Mouse (Mus musculus): ENCODE results near the gene Opalin.
A peak's percentile ranks its signal among the peaks of the same experiment; 100 is the strongest.

The Opalin gene

GRCm38 (mm10) chr19:41076906-41077305 lies at the start of gene Opalin:
Gene Opalin (minus strand): TSS chr19:41077113.
- no peak for DNase-seq (ENCODE audit: low spot score)

DNA sequence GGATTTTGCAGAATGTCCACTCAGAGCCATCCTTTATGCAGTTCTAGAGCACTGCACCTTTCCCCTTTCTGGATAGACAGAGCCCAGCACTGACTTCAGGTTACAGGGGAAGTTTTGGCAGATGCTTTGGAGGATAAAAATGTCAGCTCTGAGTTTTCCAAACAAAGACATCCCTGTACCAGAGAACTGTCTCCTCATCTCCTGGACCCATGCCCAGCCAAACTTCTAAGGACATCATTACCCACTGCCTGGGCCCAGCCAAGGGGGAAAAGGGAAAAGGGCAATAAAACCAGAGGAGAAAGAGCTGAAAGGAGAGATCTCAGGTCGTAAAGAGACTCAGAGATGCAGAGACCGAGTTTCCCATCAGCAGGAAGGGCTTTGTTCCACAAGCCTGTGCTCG lies 46.1 kb upstream of the Opalin start:
- DNase-seq (ENCODE audit: low spot score), result no peak

DNA sequence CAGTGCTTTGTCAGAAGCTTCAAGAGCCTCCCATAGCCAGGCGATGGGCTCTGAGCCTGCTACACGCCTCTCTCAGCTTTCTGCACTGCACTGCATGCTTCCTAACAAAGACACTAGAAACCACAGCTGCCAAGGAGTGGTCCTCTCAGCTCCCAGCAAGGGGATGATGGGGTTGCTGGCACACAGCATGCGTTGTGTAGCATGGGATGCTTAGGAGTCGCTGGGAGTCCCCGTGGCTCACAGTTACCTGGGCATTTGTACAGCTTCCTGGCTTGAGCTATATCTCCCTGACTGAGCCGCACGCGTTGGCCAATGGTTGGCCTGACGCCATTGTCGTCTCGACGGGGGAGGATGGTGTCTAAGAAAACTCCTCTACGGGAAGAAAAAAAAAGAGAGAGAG lies 43.0 kb upstream of the Opalin start:
- no peak for DNase-seq (ENCODE audit: low spot score)

DNA sequence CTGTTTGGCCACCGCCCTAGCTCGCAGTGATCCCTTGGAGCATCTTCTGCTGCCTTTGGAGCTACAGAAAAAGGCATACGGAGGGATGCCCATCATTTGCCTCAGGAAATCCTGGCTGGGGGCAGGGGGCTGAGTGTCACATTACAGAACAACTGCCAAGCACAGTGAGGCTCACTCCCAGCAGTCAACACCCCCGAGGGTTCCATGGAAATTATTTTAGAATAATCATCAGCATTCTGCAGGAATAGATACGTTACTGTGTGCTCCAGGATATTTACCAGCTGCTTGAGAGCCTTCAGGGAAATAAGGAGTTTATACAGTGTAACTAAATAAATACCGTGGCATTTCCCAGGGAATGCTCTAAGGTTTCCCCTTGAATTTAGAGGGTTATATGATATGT lies 41.4 kb upstream of the Opalin start:
- no peak for DNase-seq (ENCODE audit: low spot score)

GRCm38 (mm10) chr19:41117334-41117733 lies 40.4 kb upstream of the Opalin start:
- DNase-seq (ENCODE audit: low spot score), result no peak

GRCm38 (mm10) chr19:41114611-41115010 lies 37.7 kb upstream of the Opalin start:
- DNase-seq (ENCODE audit: low spot score), result no peak

DNA sequence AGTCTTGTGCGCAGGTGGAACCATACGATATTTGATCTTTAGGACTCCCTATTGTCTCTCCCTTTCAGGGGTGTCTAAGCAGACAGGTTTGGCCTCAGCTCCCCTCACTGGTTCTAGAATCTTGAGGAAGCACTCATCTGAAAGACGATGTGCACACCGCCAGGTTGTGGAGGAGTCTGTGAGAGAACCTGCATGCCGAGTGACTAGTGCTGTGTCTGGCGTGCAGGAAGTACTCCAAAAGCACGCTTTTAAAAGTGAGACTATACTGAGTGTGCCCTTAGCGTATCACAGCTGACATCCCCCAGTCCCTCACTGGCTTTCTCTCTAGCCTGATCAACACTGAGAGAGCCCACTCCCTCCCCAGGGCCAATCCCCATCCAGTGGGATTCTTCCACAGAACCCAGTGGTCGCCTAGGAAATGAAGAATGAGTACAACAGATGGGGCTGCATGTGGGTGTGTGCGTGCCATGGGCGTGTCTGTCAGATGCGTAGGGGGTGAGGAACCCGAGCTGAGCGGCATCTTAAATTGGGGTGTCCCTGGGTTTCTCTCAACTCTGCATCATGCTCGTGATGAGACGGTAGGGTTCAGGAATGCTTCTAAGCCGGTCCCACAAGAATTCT lies 37.1 kb upstream of the Opalin start:
- no peak for DNase-seq (ENCODE audit: low spot score)

GRCm38 (mm10) chr19:41112609-41113008 lies 35.7 kb upstream of the Opalin start:
- no peak for DNase-seq (ENCODE audit: low spot score)

DNA sequence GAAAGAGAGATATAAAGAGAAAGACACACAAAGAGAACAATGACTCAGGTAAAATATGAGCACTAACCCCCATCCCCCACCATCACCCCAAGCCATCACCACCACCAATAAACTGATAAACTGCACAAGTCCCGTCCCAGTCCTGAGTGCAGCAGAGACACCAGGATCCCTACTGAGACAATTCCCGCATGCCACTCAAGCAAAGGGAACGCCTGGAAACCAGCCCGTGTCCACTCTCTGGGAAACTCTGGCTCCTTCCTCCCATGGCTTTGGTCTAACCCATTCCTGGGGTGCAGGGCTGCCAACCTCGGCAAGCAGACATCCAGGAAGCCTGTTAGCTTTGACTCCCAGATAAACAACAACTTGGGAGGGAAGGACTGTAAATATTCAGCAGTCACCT lies 33.1 kb upstream of the Opalin start:
- no peak for DNase-seq (ENCODE audit: low spot score)

DNA sequence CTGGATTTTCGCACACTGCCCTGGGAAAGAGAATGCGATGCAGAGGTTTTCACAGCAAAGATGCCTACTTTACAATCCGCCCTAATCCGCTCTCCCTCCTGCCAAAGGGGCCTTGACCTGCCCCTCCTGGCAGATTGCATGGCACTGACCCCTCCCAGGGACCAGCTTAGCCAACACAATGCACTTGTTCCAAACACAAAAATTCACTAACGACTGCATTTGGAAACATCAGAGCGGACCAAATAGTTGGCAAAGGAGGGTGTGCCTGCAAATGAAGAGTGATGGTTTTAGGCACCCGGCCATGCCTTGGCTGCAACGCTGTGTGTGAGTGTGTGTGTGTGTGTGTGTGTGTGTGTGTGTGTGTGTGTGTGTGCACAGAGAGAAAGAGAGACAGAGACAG lies 32.6 kb upstream of the Opalin start:
- no peak for DNase-seq (ENCODE audit: low spot score)

DNA sequence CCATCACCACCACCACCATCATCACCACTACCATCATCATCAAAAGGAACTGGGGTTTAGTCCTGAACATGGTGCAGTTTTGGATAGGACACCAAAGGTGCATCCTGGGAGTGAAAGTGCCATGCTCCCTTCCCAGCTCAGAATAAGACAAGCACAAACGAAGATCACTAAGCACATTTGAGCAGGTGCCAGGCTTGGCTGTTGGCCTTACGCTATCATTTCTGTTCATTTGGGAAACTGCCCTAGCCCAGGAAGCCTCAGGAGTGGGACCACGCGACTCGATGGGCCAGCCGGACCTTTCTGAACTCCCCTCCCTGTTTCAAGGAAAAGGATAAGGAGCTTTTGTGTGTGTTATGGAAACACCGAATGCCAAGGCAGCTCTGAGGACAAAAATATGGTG lies 31.8 kb upstream of the Opalin start:
- DNase-seq (ENCODE audit: low spot score), result no peak

- no peak for DNase-seq (ENCODE audit: low spot score)
These were observed 30.6 kb upstream of the Opalin start for GRCm38 (mm10) chr19:41107530-41107929.

GRCm38 (mm10) chr19:41104922-41105321 lies 28.0 kb upstream of the Opalin start:
- DNase-seq (ENCODE audit: low spot score), result no peak

GRCm38 (mm10) chr19:41101390-41101789 lies 24.5 kb upstream of the Opalin start:
- no peak for DNase-seq (ENCODE audit: low spot score)

DNA sequence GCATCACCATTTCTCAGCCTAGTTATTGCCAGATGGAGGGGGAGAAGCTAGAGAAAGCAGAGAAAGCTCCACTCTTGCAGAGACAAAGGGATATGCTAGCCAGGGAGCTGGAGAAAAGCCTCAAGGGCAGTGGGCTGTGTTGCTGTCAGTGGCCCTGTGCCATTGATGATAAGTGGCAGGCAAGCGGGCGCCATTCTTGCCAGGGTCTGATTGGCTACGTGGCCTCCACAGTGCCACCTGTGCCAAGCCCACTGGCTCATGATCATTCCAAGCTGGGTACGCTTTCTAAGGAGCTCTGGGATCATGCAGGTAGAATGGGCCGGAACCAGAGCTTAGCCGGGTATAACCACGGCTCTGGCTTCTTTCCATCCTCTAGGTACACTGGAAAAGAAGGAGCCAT lies 23.9 kb upstream of the Opalin start:
- DNase-seq (ENCODE audit: low spot score), result no peak

GRCm38 (mm10) chr19:41097038-41097437 lies 20.1 kb upstream of the Opalin start:
- DNase-seq (ENCODE audit: low spot score), result no peak

GRCm38 (mm10) chr19:41091901-41092300 lies 15.0 kb upstream of the Opalin start:
- no peak for DNase-seq (ENCODE audit: low spot score)

- peak; percentile 46 for DNase-seq (ENCODE audit: low spot score)
These were observed 12.9 kb upstream of the Opalin start for GRCm38 (mm10) chr19:41089833-41090232.

DNA sequence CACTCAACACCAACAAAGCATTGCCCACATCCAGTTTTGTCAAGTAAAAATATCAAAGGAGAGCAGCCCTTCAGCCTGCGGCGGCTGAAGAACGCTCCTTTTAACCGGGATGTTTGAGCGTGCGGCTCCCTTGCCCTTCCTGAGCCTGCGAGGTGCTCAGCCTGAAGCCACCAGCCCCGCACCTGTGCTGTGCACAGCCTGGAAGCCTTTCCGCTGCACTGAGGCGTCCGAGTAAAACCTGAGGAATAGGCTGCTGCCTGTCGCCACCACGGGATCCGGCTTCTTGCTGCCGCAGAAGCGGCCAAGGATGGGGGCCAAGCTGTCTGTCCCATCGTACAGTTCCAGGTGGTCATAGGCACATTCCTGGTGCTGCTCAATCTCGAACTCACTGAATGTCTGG lies 11.6 kb upstream of the Opalin start:
- DNase-seq (ENCODE audit: low spot score), result no peak

DNA sequence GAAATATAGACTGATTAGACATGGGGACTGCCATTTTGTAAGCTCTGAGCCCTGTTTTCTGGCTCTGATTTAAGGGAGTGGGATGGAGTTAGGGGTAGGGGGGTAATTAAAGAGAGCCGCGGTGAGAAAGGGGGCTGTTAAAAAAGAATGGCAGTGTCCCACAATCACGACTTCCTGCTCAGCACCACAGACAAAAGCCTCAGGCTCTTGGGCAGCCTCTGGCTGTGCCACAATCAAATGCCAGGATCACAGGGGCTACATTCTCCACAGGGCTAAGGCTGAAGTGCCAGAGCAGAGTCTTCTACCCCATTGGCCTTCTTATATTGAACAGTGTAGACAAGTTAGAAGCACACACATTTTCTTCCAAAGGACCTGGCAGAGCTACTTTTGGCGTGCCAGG lies 11.0 kb upstream of the Opalin start:
- no peak for DNase-seq (ENCODE audit: low spot score)

GRCm38 (mm10) chr19:41086700-41087099 lies 9.8 kb upstream of the Opalin start:
- DNase-seq (ENCODE audit: low spot score), result peak; percentile 63

- no peak for DNase-seq (ENCODE audit: low spot score)
These were observed 9.4 kb upstream of the Opalin start for GRCm38 (mm10) chr19:41086289-41086688.

DNA sequence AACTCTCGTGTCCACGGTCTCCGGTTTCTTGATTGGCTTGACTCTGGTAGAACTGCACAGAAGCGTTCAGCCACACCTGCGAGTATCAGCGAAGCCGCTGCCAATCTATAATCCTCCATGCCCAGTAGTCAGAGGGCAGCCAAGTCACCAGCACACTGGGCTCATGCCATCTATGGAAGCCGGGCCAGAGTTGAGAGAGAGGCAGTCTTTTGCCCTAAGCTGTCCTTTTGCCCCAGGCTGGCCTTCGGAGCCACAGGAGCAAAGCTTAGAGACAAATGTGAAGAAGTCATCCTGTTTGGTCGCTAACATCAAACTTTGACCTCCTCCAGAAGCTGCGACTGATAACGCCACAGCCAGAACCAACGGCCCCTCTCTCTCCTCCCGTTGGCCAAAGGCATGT lies 6.7 kb upstream of the Opalin start:
- DNase-seq (ENCODE audit: low spot score), result no peak

GRCm38 (mm10) chr19:41081589-41081988 lies 4.7 kb upstream of the Opalin start:
- DNase-seq (ENCODE audit: low spot score), result no peak

Measured in urinary bladder, postnatal 25 days (tissue).